Mouse (Mus musculus) E14TG2a.4 (cell line): ENCODE data around the gene Mcm6.
"Not testable (repeated sequence)": the region's sequence is repeated elsewhere in the genome, so short reads cannot be mapped to it uniquely, and the experiment has no call there.

Source experiments
- H3K27me3 ChIP-seq: 2 replicates; pipeline ENCODE4 v1.6.1; 2014; ENCODE audit warnings: low read length, control low read depth; ENCODE audit not compliant: insufficient read depth
- H3K36me3 ChIP-seq: 2 replicates; pipeline ENCODE4 v1.6.1; 2014; ENCODE audit warnings: low read length, control low read depth; ENCODE audit not compliant: insufficient read depth
- H3K4me1 ChIP-seq: replicated peaks from 2 replicates; pipeline ENCODE4 v1.6.1; 2014; ENCODE audit warnings: low read depth, low read length, control low read depth
- H3K4me3 ChIP-seq: replicated peaks from 2 replicates; pipeline ENCODE4 v1.5.1; 2014; ENCODE audit warnings: mild to moderate bottlenecking, low read length
- H3K9me3 ChIP-seq: 2 replicates; pipeline ENCODE4 v1.6.1; 2014; ENCODE audit warnings: low read length, control low read depth
- CTCF ChIP-seq: conservative IDR thresholded peaks from 2 replicates; pipeline ENCODE4 v1.5.1; 2014; ENCODE audit warnings: low read length
- NANOG ChIP-seq: IDR thresholded peaks from 2 replicates; pipeline ENCODE4 v1.6.1; 2014; ENCODE audit warnings: borderline replicate concordance, low read length, mixed read lengths
- POU5F1 ChIP-seq: IDR thresholded peaks from 2 replicates; pipeline ENCODE4 v1.6.1; 2014; ENCODE audit warnings: low read length, borderline replicate concordance

The Mcm6 gene

GRCm38 (mm10) chr1:128357452-128357851 is 2.0 kb downstream of the Mcm6 start:
- TF ChIP-seq CTCF (no peak), POU5F1 (no peak), NANOG (no peak)
- Histone ChIP-seq H3K9me3 (no peaks in the 10 kb centered on the region), H3K36me3 (peaks cover 68% of the 10 kb centered on the region), H3K4me1 (peaks cover 26% of the 10 kb centered on the region), H3K4me3 (peak overlapping the region; percentile 93), H3K27me3 (no peaks in the 10 kb centered on the region)

GRCm38 (mm10) chr1:128353092-128353491 is 6.4 kb downstream of the Mcm6 start:
- H3K36me3 ChIP-seq = peaks cover 98% of the 10 kb centered on the region
- TF ChIP-seq NANOG = no peak
- no peak for TF ChIP-seq CTCF
- no peak for TF ChIP-seq POU5F1
- H3K4me3 ChIP-seq = no peak overlapping the region
- no peaks in the 10 kb centered on the region for H3K27me3 ChIP-seq
- no peaks in the 10 kb centered on the region for H3K9me3 ChIP-seq
- peaks cover 18% of the 10 kb centered on the region for H3K4me1 ChIP-seq

- no peaks in the 10 kb centered on the region for H3K9me3 ChIP-seq
- TF ChIP-seq POU5F1 (no peak), CTCF (no peak), NANOG (no peak)
Measured at GRCm38 (mm10) chr1:128344232-128344631, 15.2 kb downstream of the Mcm6 start.

GRCm38 (mm10) chr1:128337708-128338320 is 21.6 kb downstream of the Mcm6 start:
- Histone ChIP-seq H3K9me3 (no peaks in the 10 kb centered on the region), H3K27me3 (no peaks in the 10 kb centered on the region), H3K4me1 (no peaks in the 10 kb centered on the region), H3K36me3 (peaks cover 88% of the 10 kb centered on the region), H3K4me3 (no peak overlapping the region)
- TF ChIP-seq CTCF (no peak), NANOG (no peak), POU5F1 (no peak)

More at GRCm38 (mm10) chr1:128344232-128344631, 15.2 kb downstream of the Mcm6 start:
- Histone ChIP-seq H3K4me3 (no peak overlapping the region), H3K36me3 (peaks cover 90% of the 10 kb centered on the region), H3K4me1 (peaks cover 19% of the 10 kb centered on the region), H3K27me3 (no peaks in the 10 kb centered on the region)

GRCm38 (mm10) chr1:128330313-128330712 is 29.2 kb downstream of the Mcm6 start:
- Histone ChIP-seq H3K27me3 (no peaks in the 10 kb centered on the region), H3K9me3 (no peaks in the 10 kb centered on the region), H3K36me3 (peaks cover 77% of the 10 kb centered on the region), H3K4me1 (no peaks in the 10 kb centered on the region), H3K4me3 (no peak overlapping the region)
- TF ChIP-seq CTCF = no peak

- TF ChIP-seq NANOG (no peak), CTCF (no peak), POU5F1 (no peak)
Measured at GRCm38 (mm10) chr1:128328218-128328617, 31.2 kb downstream of the Mcm6 start, which contains the start of gene Lct. TSS of gene Lct (minus strand) at chr1:128328318.

GRCm38 (mm10) chr1:128327165-128327564 is 32.3 kb downstream of the Mcm6 start:
- H3K36me3 ChIP-seq = peaks cover 45% of the 10 kb centered on the region
- TF ChIP-seq POU5F1 (no peak), NANOG (no peak), CTCF (no peak)
- H3K4me1 ChIP-seq = no peaks in the 10 kb centered on the region
- H3K27me3 ChIP-seq = no peaks in the 10 kb centered on the region
- no peaks in the 10 kb centered on the region for H3K9me3 ChIP-seq
- no peak overlapping the region for H3K4me3 ChIP-seq

More at GRCm38 (mm10) chr1:128328218-128328617, 31.2 kb downstream of the Mcm6 start, which contains the start of gene Lct:
- H3K4me3 ChIP-seq = no peak within 1 kb of the TSS
- peaks cover 56% of the 10 kb centered on the region for H3K36me3 ChIP-seq
- H3K4me1 ChIP-seq = no peaks in the 10 kb centered on the region
- H3K9me3 ChIP-seq = no peaks in the 10 kb centered on the region
- no peaks in the 10 kb centered on the region for H3K27me3 ChIP-seq

GRCm38 (mm10) chr1:128324776-128325175 is 34.7 kb downstream of the Mcm6 start:
- no peak for TF ChIP-seq POU5F1
- TF ChIP-seq CTCF = no peak; the same call in 1 of the 2 replicates
- TF ChIP-seq NANOG = no peak
- Histone ChIP-seq H3K4me1 (no peaks in the 10 kb centered on the region), H3K36me3 (peaks cover 22% of the 10 kb centered on the region), H3K9me3 (no peaks in the 10 kb centered on the region), H3K4me3 (no peak overlapping the region), H3K27me3 (no peaks in the 10 kb centered on the region)

GRCm38 (mm10) chr1:128323026-128323643 is 36.3 kb downstream of the Mcm6 start:
- Histone ChIP-seq H3K27me3 (no peaks in the 10 kb centered on the region), H3K36me3 (peaks cover 7% of the 10 kb centered on the region), H3K4me3 (no peak overlapping the region), H3K9me3 (no peaks in the 10 kb centered on the region), H3K4me1 (no peaks in the 10 kb centered on the region)
- TF ChIP-seq POU5F1 (no peak), CTCF (no peak), NANOG (no peak)

GRCm38 (mm10) chr1:128319266-128319665 is 40.2 kb downstream of the Mcm6 start:
- H3K9me3 ChIP-seq = not testable (repeated sequence)

More at GRCm38 (mm10) chr1:128319266-128319665, 40.2 kb downstream of the Mcm6 start:
- H3K4me3 ChIP-seq, H3K4me1 ChIP-seq, H3K27me3 ChIP-seq, H3K36me3 ChIP-seq: not testable (repeated sequence)
